Mouse (Mus musculus): ENCODE measurements around the gene Nol3. TPM values are rescaled to one million over a fixed set of nuclear protein-coding genes. Genes with fewer than 3 reads are reported as not detected.

Gene Nol3
- polyA plus RNA-seq, 1 experiment from 2014 or later = 2.1 TPM

- H3K9me3 ChIP-seq (ENCODE audit: control insufficient read depth, low read length) = peaks cover 4% of the 10 kb centered on the region; the same call in 1 of the 2 replicates
- WGBS = 57% methylated on average over 7 of the region's 7 CpGs
- H3K36me3 ChIP-seq (ENCODE audit: control insufficient read depth, insufficient read depth, low read length) = no peaks in the 10 kb centered on the region
- peaks cover 33% of the 10 kb centered on the region for H3K4me1 ChIP-seq (replicated peaks; ENCODE audit: control insufficient read depth, insufficient read depth, low read length)
- peaks cover 33% of the 10 kb centered on the region for H3K27me3 ChIP-seq (ENCODE audit: control insufficient read depth, insufficient read depth, low read depth, low read length)
- ATAC-seq (ENCODE audit: low read depth) = no peak
- peak overlapping the region; percentile 10; the same call in 1 of the 2 replicates for H3K27ac ChIP-seq (ENCODE audit: low read length)
- H3K4me3 ChIP-seq (ENCODE audit: low read length) = no peak overlapping the region
- no peak overlapping the region for H3K9ac ChIP-seq (ENCODE audit: low read length)
- no peak overlapping the region for H3K4me2 ChIP-seq (ENCODE audit: low read depth, low read length)
Observed at GRCm38 (mm10) chr8:105260371-105261099, 15.4 kb upstream of the Nol3 start.

DNA sequence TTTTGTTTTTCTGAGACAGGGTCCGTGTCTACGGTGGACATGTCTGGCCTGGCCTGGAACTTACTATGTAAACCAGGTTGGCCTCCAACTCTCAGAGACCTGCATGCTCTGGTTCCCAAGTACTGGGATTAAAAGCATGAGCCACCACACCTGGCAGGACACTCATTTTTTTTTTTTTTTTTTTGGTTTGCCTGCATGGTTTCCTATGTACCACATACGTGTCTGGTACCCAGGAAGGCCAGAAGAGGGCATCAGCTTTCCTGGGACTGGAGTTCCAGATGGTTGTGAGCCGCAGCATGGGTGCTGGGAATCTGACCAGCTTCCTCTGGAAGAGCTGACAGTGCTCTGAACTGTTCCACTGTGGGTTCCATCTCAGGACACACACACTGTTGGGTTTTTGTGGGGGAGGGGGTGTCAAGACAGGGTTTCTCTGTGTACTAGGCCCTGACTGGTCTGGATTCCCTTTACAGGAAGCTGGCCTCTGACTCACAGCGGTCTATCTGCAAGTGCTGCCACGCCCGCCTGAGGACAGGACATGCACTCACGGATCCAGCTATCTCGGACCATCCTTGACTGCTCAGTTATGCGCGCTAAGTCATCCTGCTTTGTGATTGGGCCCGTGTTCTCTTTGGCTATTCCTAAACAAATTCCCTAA is 14.5 kb upstream of the Nol3 start:
- H3K9ac ChIP-seq (ENCODE audit: low read length) = no peak overlapping the region
- H3K27ac ChIP-seq (ENCODE audit: low read length) = no peak overlapping the region
- H3K4me1 ChIP-seq (replicated peaks; ENCODE audit: control insufficient read depth, insufficient read depth, low read length) = peaks cover 33% of the 10 kb centered on the region
- H3K27me3 ChIP-seq (ENCODE audit: control insufficient read depth, insufficient read depth, low read depth, low read length) = peaks cover 33% of the 10 kb centered on the region
- ATAC-seq (ENCODE audit: low read depth) = no peak
- H3K36me3 ChIP-seq (ENCODE audit: control insufficient read depth, insufficient read depth, low read length) = no peaks in the 10 kb centered on the region
- no peak overlapping the region for H3K4me3 ChIP-seq (ENCODE audit: low read length)
- 85% methylated on average over 12 of the region's 12 CpGs for WGBS
- H3K4me2 ChIP-seq (ENCODE audit: low read depth, low read length) = no peak overlapping the region
- peaks cover 4% of the 10 kb centered on the region; the same call in 1 of the 2 replicates for H3K9me3 ChIP-seq (ENCODE audit: control insufficient read depth, low read length)

- H3K9me3 ChIP-seq (ENCODE audit: control insufficient read depth, low read length) = peaks cover 4% of the 10 kb centered on the region; the same call in 1 of the 2 replicates
- H3K9ac ChIP-seq (ENCODE audit: low read length) = no peak overlapping the region
- peaks cover 43% of the 10 kb centered on the region for H3K27me3 ChIP-seq (ENCODE audit: control insufficient read depth, insufficient read depth, low read depth, low read length)
- WGBS = 39% methylated on average over 16 of the region's 16 CpGs
- ATAC-seq (ENCODE audit: low read depth) = no peak
- peaks cover 38% of the 10 kb centered on the region for H3K4me1 ChIP-seq (replicated peaks; ENCODE audit: control insufficient read depth, insufficient read depth, low read length)
- no peak overlapping the region for H3K27ac ChIP-seq (ENCODE audit: low read length)
- H3K4me3 ChIP-seq (ENCODE audit: low read length) = peak overlapping the region; percentile 83
- H3K36me3 ChIP-seq (ENCODE audit: control insufficient read depth, insufficient read depth, low read length) = no peaks in the 10 kb centered on the region
- H3K4me2 ChIP-seq (ENCODE audit: low read depth, low read length) = peak overlapping the region; percentile 97
Observed at GRCm38 (mm10) chr8:105263244-105263912, 12.6 kb upstream of the Nol3 start.

- H3K27ac ChIP-seq (ENCODE audit: low read length) = 0 out of 2 replicates have a peak within 1 kb of the TSS, but pooled peaks have one; percentile 17
- peaks cover 4% of the 10 kb centered on the region; the same call in 1 of the 2 replicates for H3K9me3 ChIP-seq (ENCODE audit: control insufficient read depth, low read length)
- H3K36me3 ChIP-seq (ENCODE audit: control insufficient read depth, insufficient read depth, low read length) = no peaks in the 10 kb centered on the region
- peak; percentile 79 for ATAC-seq (ENCODE audit: low read depth)
- 1% methylated on average over 42 of the region's 54 CpGs for whole genome bisulfite sequencing
- peak within 1 kb of the TSS; percentile 97 for H3K4me2 ChIP-seq (ENCODE audit: low read depth, low read length)
- H3K4me3 ChIP-seq (ENCODE audit: low read length) = peak within 1 kb of the TSS; percentile 83
- H3K27me3 ChIP-seq (ENCODE audit: control insufficient read depth, insufficient read depth, low read depth, low read length) = peaks cover 42% of the 10 kb centered on the region
- H3K9ac ChIP-seq (ENCODE audit: low read length) = peak within 1 kb of the TSS; percentile 80
- peaks cover 39% of the 10 kb centered on the region for H3K4me1 ChIP-seq (replicated peaks; ENCODE audit: control insufficient read depth, insufficient read depth, low read length)
Observed at GRCm38 (mm10) chr8:105264024-105264982, 11.6 kb upstream of the Nol3 start, which contains the start of the genes Tradd and Fbxl8. Gene Tradd (minus strand): TSS chr8:105264609. Gene Fbxl8 (plus strand): TSS chr8:105264648.

DNA sequence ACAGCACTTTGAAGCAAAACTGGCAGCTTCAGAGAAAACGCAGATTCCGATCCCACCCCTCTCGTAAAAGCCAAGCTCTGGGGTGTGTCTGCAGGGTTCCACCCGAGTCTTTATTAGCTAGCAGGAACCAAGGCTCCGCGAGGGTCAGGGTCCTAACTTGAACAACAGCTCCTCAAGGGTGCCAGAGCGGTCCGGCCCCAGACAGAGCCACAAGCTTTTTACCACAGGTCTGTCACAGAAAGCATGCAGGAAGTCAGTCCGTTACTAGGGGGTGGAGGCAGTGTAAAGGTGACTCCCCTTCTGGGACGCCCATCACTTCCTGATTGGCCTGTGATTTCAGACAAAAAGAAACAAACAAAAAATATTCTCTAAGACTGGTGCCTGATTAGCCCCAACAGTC is 10.8 kb upstream of the Nol3 start:
- H3K27ac ChIP-seq (ENCODE audit: low read length) = no peak overlapping the region
- peaks cover 4% of the 10 kb centered on the region; the same call in 1 of the 2 replicates for H3K9me3 ChIP-seq (ENCODE audit: control insufficient read depth, low read length)
- H3K36me3 ChIP-seq (ENCODE audit: control insufficient read depth, insufficient read depth, low read length) = no peaks in the 10 kb centered on the region
- WGBS = 12% methylated on average over 10 of the region's 10 CpGs
- no peak for ATAC-seq (ENCODE audit: low read depth)
- peaks cover 38% of the 10 kb centered on the region for H3K4me1 ChIP-seq (replicated peaks; ENCODE audit: control insufficient read depth, insufficient read depth, low read length)
- H3K9ac ChIP-seq (ENCODE audit: low read length) = peak overlapping the region; percentile 80
- H3K4me3 ChIP-seq (ENCODE audit: low read length) = peak overlapping the region; percentile 83
- H3K27me3 ChIP-seq (ENCODE audit: control insufficient read depth, insufficient read depth, low read depth, low read length) = peaks cover 42% of the 10 kb centered on the region
- peak overlapping the region; percentile 97 for H3K4me2 ChIP-seq (ENCODE audit: low read depth, low read length)

DNA sequence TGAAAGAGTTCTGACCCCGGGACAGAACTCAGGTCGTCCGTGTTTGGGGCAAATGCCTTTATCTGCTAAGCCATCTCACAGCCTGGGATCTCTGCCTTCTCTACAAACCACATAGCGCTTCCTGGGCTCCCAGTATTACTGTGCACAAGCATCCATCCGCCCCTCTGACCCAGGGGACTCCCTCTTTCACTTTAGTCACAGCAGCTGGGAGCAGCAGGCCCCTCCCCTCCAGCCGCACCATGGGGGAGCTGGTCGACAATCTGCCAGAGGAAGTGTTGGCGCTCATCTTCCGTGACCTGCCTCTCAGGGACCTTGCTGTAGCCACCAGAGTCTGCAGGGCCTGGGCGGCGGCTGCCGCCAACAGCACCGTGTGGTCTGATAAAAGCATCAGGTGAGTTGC is 9.2 kb upstream of the Nol3 start:
- Histone ChIP-seq H3K4me3 (ENCODE audit: low read length) (no peak overlapping the region), H3K4me2 (ENCODE audit: low read depth, low read length) (no peak overlapping the region), H3K27ac (ENCODE audit: low read length) (no peak overlapping the region), H3K4me1 (replicated peaks; ENCODE audit: control insufficient read depth, insufficient read depth, low read length) (peaks cover 31% of the 10 kb centered on the region), H3K36me3 (ENCODE audit: control insufficient read depth, insufficient read depth, low read length) (no peaks in the 10 kb centered on the region), H3K9me3 (ENCODE audit: control insufficient read depth, low read length) (no peaks in the 10 kb centered on the region), H3K9ac (ENCODE audit: low read length) (no peak overlapping the region), H3K27me3 (ENCODE audit: control insufficient read depth, insufficient read depth, low read depth, low read length) (peaks cover 50% of the 10 kb centered on the region)
- WGBS = 33% methylated on average over 13 of the region's 13 CpGs
- no peak for ATAC-seq (ENCODE audit: low read depth)

DNA sequence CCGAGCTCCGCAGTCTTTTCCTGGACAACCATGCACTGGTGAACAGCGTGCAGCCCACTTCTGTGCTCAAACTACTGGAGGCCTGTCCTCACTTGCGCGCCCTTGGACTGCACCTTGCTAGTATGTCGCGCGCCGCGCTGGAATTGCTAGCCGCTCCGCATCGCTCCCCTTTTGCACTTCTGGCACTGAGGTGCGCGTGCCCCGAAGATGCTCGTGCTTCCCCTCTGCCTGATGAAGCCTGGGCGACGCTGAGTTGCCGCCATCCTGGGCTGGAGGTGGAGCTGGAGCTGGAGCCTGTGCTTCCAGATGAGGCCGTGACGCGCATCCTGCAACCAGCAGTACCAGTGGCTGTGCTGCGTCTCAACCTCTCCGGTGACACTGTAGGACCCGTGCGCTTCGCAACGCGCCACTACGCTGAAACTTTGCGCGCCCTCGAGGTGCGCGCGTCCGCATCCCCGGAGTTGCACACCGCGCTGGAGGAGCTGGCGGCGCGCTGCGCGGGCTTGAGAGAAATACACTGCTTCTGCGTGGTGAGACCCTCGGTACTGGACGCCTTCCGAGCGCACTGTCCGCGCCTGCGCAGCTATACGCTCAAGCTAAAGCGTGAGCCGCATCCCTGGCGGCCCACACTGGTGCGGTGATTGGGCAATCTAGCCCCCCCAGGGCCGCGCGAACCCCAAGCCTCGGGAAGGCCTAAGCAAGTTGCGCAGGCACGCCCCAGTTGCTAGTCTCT is 7.4 kb upstream of the Nol3 start:
- 3% methylated on average over 65 of the region's 65 CpGs for WGBS
- H3K9me3 ChIP-seq (ENCODE audit: control insufficient read depth, low read length) = no peaks in the 10 kb centered on the region
- H3K27me3 ChIP-seq (ENCODE audit: control insufficient read depth, insufficient read depth, low read depth, low read length) = peaks cover 63% of the 10 kb centered on the region
- H3K27ac ChIP-seq (ENCODE audit: low read length) = no peak overlapping the region
- peak overlapping the region; percentile 49 for H3K4me3 ChIP-seq (ENCODE audit: low read length)
- H3K4me2 ChIP-seq (ENCODE audit: low read depth, low read length) = peak overlapping the region; percentile 87
- H3K4me1 ChIP-seq (replicated peaks; ENCODE audit: control insufficient read depth, insufficient read depth, low read length) = peaks cover 31% of the 10 kb centered on the region
- peak overlapping the region; percentile 55 for H3K9ac ChIP-seq (ENCODE audit: low read length)
- H3K36me3 ChIP-seq (ENCODE audit: control insufficient read depth, insufficient read depth, low read length) = no peaks in the 10 kb centered on the region
- peak; percentile 27 for ATAC-seq (ENCODE audit: low read depth)

GRCm38 (mm10) chr8:105269075-105269458 is 6.9 kb upstream of the Nol3 start:
- Histone ChIP-seq H3K27me3 (ENCODE audit: control insufficient read depth, insufficient read depth, low read depth, low read length) (peaks cover 65% of the 10 kb centered on the region), H3K4me1 (replicated peaks; ENCODE audit: control insufficient read depth, insufficient read depth, low read length) (peaks cover 27% of the 10 kb centered on the region), H3K9ac (ENCODE audit: low read length) (peak overlapping the region; percentile 55), H3K4me3 (ENCODE audit: low read length) (peak overlapping the region; percentile 49), H3K36me3 (ENCODE audit: control insufficient read depth, insufficient read depth, low read length) (no peaks in the 10 kb centered on the region), H3K4me2 (ENCODE audit: low read depth, low read length) (peak overlapping the region; percentile 87), H3K27ac (ENCODE audit: low read length) (no peak overlapping the region), H3K9me3 (ENCODE audit: control insufficient read depth, low read length) (no peaks in the 10 kb centered on the region)
- WGBS = 2% methylated on average over 10 of the region's 10 CpGs
- peak; percentile 21 for ATAC-seq (ENCODE audit: low read depth)
